Mouse (Mus musculus) cortical plate, adult 2 months (tissue): ENCODE results near the gene Pah.

ENCODE experiments used
- CTCF ChIP-seq: fragments of 200-500 bp; IDR thresholded peaks from 2 replicates; pipeline ENCODE4 v1.5.1; 2011; ENCODE audit warnings: mild to moderate bottlenecking, control low read depth, low read length; ENCODE audit not compliant: insufficient read depth; ENCODE audit errors: extremely low read depth
- POLR2A ChIP-seq: fragments of 200-500 bp; IDR thresholded peaks from 2 replicates; pipeline ENCODE4 v1.6.1; 2011; ENCODE audit warnings: mild to moderate bottlenecking, low read length, control low read depth; ENCODE audit not compliant: insufficient read depth; ENCODE audit errors: extremely low read depth

DNA sequence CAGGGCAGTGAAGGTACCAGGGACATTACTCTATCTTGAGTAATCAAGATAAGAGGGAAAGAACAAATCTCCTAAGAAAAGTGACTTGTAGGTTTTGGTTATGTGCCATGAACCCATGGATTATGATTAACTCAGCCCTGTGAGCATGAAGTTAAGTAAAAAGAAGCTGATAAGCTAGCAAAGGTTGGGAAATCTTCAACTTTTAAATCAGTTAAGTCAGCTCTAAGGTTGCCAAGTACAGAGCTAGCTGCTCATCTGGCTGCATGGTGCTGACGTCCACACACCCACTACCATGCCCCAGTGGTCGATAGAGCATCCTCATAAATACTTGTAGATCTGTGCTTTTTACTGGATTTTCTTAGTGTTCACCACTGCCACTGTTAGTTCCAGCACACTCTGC is 3.0 kb upstream of the Pah start:
- TF ChIP-seq CTCF: no peak
- TF ChIP-seq POLR2A: no peak
